Mouse (Mus musculus): ENCODE measurements around the gene Hmx1.

Gene Hmx1

DNA sequence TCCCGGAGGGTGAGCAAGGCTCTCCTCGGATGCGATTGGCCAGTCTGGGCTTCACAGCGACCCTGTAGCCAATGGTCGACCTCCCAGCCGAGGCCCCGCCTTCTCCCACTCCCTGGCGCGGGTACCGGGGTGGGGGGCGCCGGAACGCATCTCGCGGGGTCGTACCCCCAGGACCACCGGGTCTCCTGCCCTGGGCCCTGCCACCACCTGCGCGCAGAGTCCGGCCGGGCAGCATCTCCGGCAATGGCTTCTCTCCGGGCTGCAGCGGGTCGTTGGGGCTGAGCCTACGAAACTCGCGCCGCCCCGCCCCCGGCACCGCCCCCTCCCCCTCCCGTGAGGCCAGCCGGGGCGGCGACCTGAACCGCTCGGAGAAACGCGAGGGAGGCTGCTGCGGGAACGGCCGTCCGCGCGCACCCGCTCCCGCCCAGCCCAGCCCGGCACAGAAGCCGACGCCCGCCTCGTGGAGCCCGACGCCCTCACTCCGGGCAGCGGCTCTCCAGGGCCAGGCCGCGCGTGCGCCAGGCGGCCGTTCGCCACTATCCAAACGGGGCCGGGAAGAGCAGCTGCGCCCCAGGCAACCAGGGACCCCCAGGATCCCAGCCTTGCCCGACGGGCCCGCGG is at the start of gene Hmx1:
Gene Hmx1 (plus strand): TSS at position 618 of the 621 bp plus-strand sequence.
- peak in 1 of 2 experiments; percentile 26 for DNase-seq (ENCODE audit: low spot score in 2 of 2)

DNA sequence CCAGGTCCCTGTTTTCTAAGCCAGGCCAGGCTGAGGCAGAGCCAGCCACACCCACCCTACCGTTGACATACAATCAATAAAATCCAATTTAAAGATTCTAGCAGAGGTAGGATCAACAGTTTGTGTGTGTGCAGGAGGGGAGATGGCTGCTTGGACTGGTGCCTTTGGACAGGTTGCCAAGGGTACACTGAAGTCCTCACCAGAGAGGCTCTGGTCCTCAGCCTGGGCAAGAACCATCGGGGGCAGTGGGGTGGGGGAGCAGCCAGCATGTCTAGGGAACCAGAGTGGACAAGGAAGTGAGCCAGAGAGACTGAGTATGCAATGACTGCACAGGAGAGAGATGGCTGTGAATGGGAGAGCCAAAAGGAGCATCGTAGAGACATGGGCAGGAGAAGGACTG is 43.8 kb upstream of the Hmx1 start:
- no peak for DNase-seq (ENCODE audit: low spot score in 2 of 2)

DNA sequence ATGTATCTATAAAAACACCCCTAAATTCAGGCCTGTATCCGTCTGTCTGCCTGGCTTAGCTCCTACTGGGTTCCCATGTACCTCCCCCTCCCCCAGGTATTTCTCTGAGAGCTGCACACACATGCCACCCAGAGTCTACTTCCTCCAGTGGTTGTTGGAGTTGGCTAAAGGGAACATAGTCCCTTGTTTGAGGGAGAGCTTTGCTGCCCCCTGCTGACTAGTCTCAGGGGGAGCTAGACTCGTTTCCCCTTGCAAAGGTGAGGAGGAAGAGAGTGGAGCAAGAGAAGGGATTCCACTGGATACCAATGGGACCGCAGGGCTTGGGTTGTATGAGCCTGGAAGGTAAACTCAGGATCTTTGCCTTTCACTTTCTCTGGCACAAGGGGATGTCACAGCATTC is 40.1 kb upstream of the Hmx1 start:
- peak; percentile 49 to 75 for DNase-seq (ENCODE audit: low spot score in 2 of 2)

DNA sequence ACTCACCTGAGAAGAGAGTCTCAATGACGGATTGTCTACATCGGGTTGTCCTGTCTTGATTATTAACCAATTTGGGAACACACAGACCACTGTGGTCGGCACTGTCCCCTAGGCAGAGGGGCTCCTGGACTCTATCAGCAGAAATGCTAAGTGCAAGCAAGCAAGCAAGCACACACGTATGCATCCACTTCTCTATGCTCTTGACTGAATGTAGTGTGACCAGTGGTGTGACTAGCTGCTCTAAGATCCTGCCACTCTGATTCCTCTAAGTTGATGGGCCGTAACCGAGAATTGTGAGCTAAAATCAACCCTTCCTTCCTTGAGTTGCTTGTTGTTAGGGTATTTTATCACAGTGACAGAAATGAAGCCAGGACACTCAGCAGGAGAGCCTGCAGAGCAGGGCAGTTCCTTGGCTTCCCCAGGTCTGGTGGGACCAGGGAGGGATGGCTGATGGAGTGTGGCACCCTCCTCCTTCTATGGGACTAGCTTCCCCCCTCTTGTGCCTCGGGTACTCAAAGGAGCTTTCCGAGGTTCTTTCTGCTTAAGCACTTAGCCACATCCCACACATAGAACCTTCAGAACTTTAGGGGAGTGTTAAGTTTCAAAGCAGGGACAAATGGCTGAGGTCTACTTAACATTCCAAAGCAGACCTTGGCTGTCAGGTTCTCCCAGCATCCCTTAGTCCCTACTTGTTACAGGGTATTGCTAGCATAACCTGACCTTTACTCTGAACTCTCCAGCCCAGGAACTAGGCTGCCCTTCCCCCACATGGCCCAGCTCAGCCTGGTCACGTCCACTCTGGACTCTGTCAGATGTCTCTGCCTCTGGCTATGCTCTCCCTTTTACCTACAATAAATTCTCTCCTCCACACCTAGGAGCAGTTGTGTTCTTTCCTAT is 31.1 kb upstream of the Hmx1 start:
- no peak for DNase-seq (ENCODE audit: low spot score in 2 of 2)

- peak; percentile 98 to 99 for DNase-seq (ENCODE audit: low spot score in 2 of 2)
Measured at GRCm38 (mm10) chr5:35361570-35362284, 27.2 kb upstream of the Hmx1 start.

- DNase-seq (ENCODE audit: low spot score in 2 of 2), result peak in 1 of 2 experiments; percentile 14
Measured at GRCm38 (mm10) chr5:35366241-35367032, 22.5 kb upstream of the Hmx1 start.

DNA sequence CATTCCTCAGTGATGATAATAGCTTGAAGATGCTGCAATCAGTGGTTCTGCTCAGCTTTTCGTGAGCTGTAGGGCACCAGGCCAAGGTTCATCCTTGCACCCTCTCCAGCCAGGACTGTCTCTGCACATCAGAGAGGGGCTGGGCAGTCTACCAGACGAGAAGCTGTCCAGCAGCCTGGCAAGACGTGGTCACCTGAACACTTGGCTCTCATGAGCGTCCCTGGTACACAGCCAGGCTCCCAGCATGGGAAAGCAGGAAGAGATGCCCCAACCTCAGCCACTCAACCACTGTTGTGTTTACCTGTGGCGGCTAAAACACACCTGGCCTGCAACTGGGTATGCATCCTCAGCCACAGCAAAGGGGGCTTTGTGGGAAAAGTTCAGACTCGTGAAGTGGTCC is 20.0 kb upstream of the Hmx1 start:
- peak in 1 of 2 experiments; percentile 37 for DNase-seq (ENCODE audit: low spot score in 2 of 2)

DNA sequence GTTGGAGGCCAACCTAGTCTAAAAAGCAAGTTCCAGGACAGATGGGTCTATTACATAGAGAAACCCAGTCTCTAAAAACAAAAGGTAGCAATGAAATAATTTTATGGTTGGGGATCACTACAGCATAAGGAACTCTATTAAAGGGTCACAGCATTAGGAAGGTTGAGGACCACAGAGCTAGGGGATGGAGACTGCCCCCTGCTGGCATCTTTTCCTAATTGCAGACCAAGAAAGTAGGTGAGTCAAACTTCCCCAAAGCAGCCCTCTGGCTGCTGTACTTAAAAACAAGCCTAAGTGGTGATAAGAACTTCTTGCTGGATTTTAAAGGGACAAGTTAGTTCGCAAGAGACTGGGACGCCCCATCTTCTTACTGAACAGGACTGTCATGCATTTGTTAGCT is 9.8 kb upstream of the Hmx1 start:
- no peak for DNase-seq (ENCODE audit: low spot score in 2 of 2)

DNA sequence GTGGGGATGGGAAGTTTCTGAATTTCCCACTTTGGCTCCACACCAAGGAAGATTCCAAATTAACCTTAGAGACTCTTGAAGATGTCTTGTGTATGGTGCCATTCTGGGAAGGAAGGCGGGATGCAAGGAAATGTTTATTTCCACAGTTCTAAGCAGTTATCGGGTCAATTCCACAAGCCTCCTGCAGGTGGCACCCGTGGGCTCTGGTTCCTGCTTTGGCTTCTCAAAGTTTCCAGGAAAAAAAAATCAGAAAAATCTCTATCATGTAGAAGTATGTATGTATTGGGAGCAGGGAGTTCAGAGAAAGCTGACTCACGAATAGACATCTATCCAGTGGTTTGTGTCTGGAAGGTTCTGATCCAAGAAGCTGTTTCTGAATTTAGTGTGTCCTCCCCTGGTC is 9.1 kb upstream of the Hmx1 start:
- peak in 1 of 2 experiments; percentile 52 for DNase-seq (ENCODE audit: low spot score in 2 of 2)

GRCm38 (mm10) chr5:35387834-35388490 is 946 bp upstream of the Hmx1 start:
- DNase-seq (ENCODE audit: low spot score in 2 of 2), result no peak

DNA sequence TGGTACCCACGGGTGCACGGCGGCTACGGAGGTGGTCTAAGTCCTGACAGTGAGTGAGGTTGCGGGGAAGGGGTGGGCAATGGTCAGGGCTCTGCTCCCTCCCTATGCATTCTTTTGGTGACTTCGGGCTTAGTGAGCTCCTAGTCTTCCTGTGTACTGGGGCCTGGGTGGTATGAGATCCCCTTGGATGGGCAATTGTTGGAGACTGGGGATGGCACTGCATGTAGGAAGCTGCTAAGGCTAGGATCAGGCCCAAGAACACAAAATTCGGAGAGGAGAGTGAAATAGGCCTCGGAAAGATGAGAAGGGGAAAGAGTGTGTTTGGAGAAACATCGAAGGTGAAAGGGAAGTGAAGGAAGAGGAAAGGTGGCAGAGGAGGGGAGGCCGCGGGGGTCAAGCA is 533 bp downstream of the Hmx1 start:
- no peak for DNase-seq (ENCODE audit: low spot score in 2 of 2)

DNA sequence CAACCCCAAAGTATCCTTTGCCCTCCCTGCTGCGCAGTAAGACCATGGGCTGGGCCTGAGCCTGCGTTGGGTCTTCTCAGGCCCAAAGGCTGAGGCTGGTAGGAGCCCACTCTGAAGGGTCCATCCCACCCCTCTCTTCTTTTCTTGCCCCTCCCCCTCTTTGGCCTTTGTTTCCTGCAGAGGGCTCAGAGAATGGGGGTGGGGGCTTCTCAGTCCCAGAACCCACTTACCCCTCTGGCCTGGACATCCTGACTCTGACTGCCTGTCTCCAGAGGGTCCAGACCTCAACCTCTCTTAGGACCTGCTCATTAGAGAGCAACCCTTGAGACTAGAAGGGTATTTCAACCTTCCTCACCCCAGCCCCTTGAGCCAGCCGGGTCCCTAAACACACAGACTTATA is 1.0 kb downstream of the Hmx1 start:
- no peak for DNase-seq (ENCODE audit: low spot score in 2 of 2)

- no peak for DNase-seq (ENCODE audit: low spot score in 2 of 2)
Measured at GRCm38 (mm10) chr5:35390848-35391655, 2.1 kb downstream of the Hmx1 start.

DNA sequence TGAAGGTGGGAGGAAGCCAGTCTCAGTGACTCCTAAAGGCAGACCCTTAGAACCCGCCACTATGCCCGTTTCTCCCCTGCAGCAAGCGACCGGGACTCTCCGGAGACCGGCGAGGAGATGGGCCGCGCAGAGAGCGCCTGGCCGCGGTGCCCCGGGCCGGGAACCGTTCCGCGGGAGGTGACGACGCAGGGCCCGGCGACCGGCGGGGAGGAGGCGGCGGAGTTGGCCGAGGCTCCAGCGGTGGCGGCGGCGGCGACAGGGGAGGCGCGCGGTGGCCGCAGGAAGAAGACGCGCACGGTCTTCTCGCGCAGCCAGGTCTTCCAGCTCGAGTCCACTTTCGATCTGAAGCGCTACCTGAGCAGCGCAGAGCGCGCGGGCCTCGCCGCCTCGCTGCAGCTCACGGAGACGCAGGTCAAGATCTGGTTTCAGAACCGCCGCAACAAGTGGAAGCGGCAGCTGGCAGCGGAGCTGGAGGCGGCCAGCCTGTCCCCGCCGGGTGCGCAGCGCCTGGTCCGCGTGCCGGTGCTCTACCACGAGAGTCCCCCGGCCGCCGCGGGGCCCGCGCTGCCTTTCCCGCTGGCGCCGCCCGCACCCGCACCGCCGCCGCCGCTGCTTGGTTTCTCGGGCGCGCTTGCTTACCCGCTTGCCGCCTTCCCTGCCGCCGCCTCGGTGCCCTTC is 2.9 kb downstream of the Hmx1 start:
- no peak for DNase-seq (ENCODE audit: low spot score in 2 of 2)

GRCm38 (mm10) chr5:35392334-35392695 is 3.4 kb downstream of the Hmx1 start:
- DNase-seq (ENCODE audit: low spot score in 2 of 2), result no peak

DNA sequence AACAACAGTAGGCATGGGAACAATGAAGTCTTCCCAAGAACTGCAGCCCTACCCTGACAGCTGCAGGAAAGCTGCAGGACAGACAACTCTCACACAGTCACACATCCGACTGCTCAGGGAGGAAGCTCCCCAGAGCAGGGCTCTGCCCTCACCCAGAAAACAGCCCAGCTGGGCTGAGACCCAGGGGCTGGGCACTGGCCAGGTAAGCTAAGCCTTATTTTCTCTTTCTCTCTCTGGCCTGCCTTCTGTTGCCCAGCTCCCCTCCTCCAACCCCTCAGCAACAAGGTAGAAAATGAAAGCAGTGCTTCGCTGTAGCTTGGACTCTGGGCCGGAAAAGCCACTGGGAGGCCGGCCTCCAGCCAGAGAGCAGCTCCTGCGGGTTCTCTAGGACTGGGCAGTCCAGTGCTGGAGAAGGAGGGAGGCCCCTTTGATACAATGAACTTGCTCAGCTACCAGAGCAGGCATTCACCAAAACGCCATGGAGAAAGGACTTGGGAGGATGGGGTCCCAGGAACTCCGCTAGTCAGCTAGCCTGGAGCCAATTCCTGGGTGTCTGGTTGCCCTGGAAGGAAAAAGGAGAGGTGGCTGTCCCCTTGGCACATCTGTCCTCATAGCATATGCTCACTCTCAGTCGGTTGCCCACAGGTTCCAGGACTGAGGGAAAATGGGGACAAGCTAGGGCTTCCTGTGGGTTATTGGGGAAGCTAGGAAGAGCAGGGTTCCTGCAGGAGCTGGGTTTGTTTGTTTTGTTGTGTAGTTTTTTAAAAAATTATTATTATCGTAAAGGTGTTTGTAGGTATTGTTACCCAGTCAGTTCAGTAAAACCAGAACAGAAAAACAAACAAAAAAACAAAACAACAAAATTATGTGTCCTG is 6.9 kb downstream of the Hmx1 start:
- DNase-seq (ENCODE audit: low spot score in 2 of 2), result no peak

DNA sequence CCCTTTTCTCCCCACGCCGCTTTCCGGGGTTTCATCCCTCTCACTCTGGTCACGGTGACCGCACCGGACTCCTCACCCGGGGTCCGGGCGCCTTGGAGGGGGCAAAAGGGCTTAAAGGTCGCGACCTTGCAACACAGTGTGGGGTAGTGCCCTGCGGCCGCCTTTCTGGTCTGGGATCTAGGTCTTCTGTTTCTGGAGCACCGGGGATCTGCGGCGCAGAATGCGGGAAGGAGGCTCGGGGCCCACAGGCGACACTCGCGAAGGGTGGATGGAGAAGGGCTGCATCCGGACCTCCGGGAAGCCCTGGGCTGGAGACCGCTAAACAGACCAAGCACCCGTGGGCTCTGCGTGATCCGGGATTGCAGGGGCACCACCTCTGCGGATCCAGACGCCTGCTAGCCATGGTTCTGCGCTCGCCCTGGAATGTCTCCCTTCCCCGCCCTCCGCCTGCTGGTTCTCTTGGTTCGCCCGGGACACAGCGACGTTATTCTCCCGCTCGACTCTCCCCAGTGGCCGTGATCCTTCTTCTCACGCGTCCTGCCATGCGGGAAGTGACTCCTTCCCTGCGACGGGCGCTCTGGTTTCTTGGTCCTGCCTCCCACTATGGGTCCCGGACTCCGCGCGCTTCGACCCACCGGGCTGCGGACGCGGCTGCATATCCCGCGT is 8.2 kb downstream of the Hmx1 start:
- DNase-seq (ENCODE audit: low spot score in 2 of 2), result no peak

DNA sequence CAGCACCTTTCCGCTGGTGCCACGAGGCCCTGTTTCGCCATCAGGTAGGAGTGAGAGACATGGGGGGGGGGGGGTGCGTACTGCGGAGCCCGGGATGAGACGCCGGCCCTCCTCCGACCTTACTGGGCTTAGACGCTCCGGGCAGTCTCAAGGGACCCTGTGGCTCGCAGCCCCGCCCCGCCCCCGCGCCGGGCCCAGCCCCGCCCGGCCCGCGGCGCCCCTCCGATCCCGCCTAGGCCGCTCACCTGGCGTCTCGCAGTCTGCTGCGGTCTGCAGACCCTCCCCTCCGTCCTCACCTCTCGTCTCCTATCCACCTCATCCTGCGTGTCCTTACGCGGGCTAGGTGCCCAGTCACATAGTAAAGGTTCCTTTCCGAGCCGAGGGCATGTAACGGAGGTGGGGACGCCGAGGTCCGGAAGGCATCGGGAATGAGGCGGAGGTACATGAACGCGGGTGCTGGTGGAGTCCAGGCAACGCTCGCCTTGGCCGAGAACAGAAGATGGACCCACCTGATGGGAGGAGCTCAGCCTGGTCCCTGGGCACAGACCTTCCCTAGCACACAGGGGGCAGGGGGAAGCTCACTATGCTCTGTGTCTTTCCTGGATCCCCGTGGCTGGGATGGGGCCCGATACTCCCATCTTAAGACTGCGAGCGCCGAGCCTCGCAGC is 8.9 kb downstream of the Hmx1 start:
- no peak for DNase-seq (ENCODE audit: low spot score in 2 of 2)
